Mouse (Mus musculus) C2C12 (cell line): ENCODE data around the gene Tbc1d9.

Experiments used
- CEBPB ChIP-seq: IDR thresholded peaks from one replicate; pipeline ENCODE4 v1.6.1; 2011; ENCODE audit warnings: low read depth, mild to moderate bottlenecking, control low read depth, moderate library complexity
- CTCF ChIP-seq: IDR thresholded peaks from one replicate; pipeline ENCODE4 v1.5.1; 2011; ENCODE audit not compliant: control insufficient read depth, insufficient read depth, insufficient read length
- FOSL1 ChIP-seq: IDR thresholded peaks from one replicate; pipeline ENCODE4 v1.8.0; 2011; ENCODE audit warnings: mild to moderate bottlenecking, low read length; ENCODE audit not compliant: poor library complexity, insufficient read depth, severe bottlenecking
- MAX ChIP-seq: IDR thresholded peaks from one replicate; pipeline ENCODE4 v1.6.1; 2011; ENCODE audit warnings: mild to moderate bottlenecking, control low read depth
- MYOD1 ChIP-seq: IDR thresholded peaks from one replicate; pipeline ENCODE4 v1.6.1; 2011; ENCODE audit warnings: low read depth; ENCODE audit not compliant: control insufficient read depth, insufficient read length
- MYOG ChIP-seq: IDR thresholded peaks from one replicate; pipeline ENCODE4 v1.6.1; 2011; ENCODE audit not compliant: control insufficient read depth, insufficient read length; ENCODE audit errors: extremely low read depth
- USF1 ChIP-seq: IDR thresholded peaks from one replicate; pipeline ENCODE4 v1.6.1; 2011; ENCODE audit warnings: low read depth, mild to moderate bottlenecking, control low read depth, moderate library complexity

GRCm38 (mm10) chr8:83224754-83225416 is 59.7 kb downstream of the Tbc1d9 start:
- no peak for TF ChIP-seq USF1
- TF ChIP-seq CTCF: no peak
- no peak for TF ChIP-seq MYOD1
- no peak for TF ChIP-seq MYOG
- TF ChIP-seq MAX: no peak
- no peak for TF ChIP-seq CEBPB
- TF ChIP-seq FOSL1: no peak
